Mouse (Mus musculus) layer of hippocampus, postnatal 14 days (tissue): Measurements from ENCODE around the gene Dpf2. TPM values are rescaled to one million over a fixed set of nuclear protein-coding genes. Genes with fewer than 3 reads are reported as not detected.

Experiments
- DNase-seq, 2 experiments: peaks; one replicate each; pipeline ENCODE4 v3.0.0; 2021 to 2022; ENCODE audit warnings: low spot score in 2 of 2, mixed read lengths in 1 of 2
- total RNA-seq, 2 experiments: library from RNA; stranded (reverse); gene quantifications; 2 replicates each; pipeline ENCODE4 v1.2.3; 2021

The Dpf2 gene
- total RNA-seq, 2 experiments from 2014 or later: 78.1 to 92.3 TPM

- no peak for DNase-seq
These were observed 24.5 kb upstream of the Dpf2 start for GRCm38 (mm10) chr19:5937095-5937835.

- DNase-seq: no peak
These were observed 22.9 kb upstream of the Dpf2 start for GRCm38 (mm10) chr19:5935691-5936090.

DNA sequence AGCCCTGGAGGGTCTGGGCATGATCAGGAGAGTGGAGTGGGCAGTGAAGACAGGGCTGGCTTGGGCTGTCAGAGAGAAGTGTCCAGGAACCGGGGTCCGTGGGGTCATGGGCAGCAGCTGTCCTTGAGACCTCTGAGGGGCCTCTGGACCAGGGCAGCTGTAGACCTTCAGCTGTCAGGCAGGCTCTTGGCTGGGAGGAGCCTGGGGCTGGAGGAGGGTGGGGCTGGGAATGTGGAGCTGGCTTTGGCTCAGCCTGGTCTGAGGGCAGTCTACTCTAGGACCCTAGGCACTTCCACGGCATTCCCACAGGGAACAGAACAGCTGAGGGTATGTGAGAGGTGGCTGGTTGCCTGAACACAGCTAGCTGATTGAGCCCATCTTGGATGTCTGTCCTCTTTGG lies 22.5 kb upstream of the Dpf2 start:
- no peak for DNase-seq

DNA sequence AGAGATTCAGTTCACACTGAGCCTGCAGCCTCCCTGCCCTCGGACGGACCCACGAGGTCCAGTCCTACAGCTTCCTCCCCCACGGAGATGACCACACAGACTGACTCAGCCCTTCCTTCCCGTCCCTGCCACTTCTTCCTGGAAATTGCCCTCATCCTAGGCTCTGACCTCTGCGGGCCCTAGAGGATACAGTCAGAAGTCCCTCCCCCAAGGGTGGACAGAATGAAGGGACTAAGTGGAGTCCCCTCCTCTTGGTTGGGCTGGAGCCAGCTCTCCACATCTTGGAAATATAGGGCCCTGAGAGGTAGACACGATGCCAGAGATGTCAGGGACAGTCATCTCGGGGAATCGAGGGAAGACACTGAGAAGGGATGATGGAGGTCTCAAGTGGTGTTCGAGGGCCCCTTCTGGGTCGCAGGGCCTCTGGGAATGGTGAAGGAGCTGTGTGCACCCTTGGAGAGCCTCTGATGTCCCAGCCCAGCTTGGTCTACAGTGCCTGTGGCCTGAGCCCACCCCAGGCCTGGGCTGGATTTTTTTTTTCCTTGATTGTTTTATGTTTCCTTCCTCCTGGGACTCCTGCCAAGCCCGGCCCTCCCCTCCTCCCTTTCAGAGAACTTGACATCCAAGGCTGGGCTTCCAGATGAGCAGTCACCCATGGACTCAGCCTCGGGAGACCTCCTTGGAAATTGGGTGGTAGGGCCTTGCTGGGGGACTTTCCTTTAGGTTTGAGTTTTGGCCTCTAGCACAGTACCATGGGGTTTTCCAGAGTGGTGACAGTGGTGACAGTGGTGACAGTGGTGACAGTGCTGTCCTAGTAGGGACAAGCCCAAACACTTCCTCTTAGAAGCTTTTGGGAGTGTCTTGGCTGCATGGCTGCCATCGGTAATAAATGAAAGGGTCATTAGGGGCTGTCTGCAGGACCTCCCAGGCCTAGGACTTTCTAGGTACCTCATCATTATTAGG lies 17.1 kb upstream of the Dpf2 start:
- DNase-seq: no peak

- DNase-seq: no peak
These were observed 15.7 kb upstream of the Dpf2 start for GRCm38 (mm10) chr19:5928546-5928945.

- no peak for DNase-seq
These were observed 15.3 kb upstream of the Dpf2 start for GRCm38 (mm10) chr19:5928104-5928503.

DNA sequence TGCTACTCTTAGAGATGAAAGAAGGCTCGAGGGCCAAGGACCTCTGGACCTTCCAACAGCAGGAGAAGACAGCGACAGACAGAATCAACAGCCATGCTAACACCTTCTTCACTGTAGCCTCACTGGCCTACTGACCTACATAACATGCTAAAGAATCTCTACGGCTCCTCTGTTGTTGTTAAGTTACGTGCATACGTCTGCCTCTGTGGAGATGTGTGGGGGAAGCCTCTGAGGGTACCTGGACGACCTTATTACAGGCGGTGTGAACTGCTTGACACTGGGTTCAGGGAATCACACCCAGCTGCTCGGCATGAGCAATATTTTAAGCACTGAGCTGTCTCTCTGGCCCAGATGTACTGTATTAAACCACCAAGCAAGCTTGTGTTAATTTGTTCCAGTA lies 14.7 kb upstream of the Dpf2 start:
- DNase-seq: no peak

GRCm38 (mm10) chr19:5927026-5927425 lies 14.2 kb upstream of the Dpf2 start:
- DNase-seq: no peak

DNA sequence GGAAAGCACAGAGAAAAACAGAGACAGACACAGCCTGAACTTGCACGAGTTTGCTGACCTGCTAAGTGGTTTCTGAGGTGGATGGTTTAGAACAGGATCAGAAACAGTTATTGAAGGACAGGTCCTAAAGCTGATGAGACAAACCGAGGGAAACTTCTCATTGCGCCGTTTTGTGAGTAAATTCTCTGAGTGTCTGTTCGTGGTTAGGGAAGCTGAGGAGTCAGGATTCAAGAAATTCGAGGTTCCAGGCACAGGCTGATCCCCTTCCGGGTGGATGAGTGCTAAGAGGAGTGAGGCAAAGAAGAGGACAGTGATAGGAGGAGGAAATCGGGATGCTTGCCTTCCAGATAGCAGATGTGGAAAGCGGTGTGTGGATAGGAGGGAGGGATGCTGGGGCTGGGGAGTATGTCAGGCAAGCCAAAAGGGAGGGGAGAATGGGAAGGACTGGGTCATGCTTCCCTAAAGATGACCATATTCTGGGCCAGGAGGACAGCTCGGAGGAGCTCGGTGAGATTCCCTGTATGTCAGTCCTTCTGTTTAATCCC lies 12.6 kb upstream of the Dpf2 start:
- no peak for DNase-seq

DNA sequence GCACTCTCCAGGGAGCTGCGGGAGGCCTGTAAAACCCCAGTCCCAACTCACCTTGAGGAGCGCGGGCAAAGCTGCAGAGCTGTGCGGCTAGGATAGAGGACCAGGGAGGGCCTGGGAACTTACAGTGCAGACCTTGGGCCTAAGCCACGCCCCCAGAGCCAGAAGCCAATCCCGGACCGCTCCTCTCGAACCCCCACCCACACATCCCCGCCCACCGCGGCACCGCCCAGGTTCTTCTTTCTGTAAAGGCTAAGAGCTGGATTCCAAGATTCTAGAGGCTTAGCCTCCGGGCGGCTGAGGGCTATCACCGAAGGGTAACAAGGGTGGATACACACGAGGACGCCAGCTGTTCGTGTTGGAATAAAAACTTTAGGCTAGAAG lies 11.9 kb upstream of the Dpf2 start, which contains the start of gene Cdc42ep2:
Gene Cdc42ep2, minus strand, starts transcription at position 104 of the 381 bp plus-strand sequence.
- DNase-seq: peak; percentile 75 to 89

GRCm38 (mm10) chr19:5923990-5924712 lies 11.3 kb upstream of the Dpf2 start:
- peak; percentile 87 to 92 for DNase-seq

DNA sequence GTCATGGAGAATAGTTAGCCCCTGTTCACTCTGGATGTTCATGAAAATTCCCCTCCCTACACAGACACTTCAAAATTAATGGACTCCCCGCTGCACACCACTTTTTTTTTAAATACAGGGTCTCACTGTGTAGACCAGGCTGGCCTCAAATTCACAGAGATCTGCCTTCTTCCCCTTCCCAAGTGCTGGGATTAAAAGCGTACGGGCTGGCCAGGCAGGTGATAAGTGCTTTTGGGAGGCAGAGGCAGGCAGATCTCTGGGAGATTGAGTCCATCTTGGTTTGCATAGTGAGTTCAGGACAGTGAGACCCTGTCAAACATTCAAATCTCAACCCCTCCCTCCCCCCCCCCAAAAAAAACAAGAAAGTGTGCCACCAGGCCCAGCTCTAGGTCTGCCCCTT lies 10.2 kb upstream of the Dpf2 start:
- DNase-seq: no peak

- no peak for DNase-seq
These were observed 9.5 kb upstream of the Dpf2 start for GRCm38 (mm10) chr19:5922119-5922942.

- DNase-seq: no peak
These were observed 8.9 kb upstream of the Dpf2 start for GRCm38 (mm10) chr19:5921715-5922114.

DNA sequence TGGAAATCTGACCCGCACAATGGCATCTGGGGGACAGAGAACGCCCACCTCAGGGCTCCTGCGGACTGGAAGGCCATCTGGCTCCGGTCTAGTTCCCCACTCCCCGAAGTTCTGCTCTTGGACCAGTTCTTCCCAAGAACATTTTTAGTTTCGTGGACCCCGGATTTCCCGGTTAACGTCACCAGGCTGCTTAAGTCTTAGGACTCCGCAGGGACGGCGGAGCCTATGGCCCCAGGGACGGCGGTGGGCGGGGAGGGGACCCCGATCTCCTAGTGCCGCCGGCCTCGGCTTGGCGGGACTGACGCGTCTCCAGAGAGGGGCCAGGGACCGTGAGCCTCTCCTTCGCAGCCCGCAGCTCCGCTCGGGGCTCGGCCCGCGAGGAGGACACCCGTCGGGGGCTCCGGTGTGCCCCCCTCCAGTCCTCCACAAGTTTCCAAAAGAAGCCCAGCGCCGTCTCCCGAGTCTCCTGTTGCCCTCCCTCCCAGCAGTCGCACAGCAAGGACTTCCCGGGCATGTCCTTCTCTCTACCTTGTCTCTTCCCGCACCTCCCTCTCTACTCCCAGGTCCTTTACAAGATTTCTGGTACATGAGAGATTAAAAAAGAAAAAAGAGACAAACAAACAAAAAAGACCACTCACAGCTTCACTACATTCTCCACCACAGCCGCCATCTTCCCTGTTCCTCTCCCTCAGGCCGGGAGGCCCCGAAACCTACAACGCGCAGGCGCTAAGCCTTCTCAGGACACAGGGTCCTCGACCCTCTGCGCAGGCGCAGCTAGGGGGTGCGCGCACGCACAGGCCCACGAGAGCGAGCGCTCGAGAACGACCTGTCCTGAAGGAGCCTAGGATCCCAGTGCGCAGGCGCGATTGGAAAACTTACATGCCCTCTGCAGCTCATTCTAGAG lies 455 bp downstream of the Dpf2 start:
- peak; percentile 98 to 100 for DNase-seq

DNA sequence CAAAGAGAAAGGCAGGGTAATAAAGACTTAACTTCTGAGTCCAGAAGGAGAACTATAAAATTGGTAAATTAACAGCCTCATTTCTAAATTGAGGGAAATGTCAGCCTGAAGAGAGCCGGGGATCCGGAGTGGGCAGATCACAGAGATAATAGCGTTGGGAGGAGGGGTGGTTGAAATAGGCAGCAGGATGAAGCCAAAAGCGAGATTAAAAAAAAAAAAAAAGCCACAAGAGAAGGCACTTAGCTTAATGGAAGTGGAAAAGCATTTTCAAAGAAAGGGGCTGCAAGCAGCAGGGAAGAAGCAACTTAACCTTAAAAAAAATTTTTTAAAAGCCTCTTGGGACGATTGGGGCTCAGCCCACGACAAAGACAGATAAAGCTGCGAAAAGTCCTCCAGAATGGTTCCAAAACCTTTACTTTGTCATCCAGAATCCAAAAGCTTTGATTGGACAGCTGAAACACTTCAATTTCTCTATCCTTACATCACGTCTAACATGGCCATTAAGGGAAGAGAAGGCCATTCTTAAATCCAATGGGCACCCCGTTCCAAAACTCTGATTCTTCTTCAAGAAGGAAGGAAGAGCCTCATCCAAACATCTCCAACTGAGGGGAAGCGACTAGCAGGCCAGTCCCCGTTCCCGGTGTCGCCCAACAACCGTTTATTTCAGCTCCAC lies 1.2 kb downstream of the Dpf2 start:
- DNase-seq: no peak

DNA sequence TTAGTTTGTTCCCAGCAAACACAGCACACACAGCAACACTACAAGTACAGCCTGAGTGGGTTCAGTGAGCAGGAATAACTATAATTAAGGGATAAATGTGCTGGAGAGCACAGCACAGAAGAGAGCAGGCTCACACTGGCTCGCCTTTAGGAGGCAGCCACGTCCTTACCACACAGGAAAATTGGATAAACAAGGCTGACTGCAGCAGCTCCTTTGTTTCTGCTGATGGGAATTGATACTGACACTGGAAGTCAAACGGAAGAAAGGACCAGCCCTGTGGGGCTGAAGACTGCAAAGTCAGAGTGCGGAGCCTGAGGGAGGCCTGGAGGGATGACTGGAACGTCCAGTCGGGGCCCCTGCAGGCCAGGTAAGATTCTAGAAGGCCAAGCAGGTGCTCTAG lies 2.6 kb downstream of the Dpf2 start:
- DNase-seq: no peak

DNA sequence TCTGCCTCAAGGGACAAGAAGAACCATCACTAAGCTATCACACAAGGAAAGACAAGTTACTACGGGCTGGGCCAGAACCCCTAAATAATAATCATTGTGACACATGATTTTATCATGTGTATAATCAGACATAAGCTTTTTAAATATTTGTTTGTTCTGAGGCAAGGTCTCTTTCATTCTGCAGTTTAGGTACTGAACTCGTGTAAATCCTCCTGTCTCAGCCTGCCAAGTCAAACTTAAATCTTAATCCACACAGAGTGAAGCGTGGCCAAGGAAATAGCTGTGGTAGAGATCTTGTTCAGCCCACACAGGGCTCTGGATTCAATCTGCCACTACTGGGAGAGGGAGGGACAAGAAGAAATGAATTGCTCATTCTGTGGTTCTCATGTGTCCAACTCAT lies 5.5 kb downstream of the Dpf2 start:
- DNase-seq: no peak
